Mouse (Mus musculus) adrenal gland (tissue): ENCODE measurements at regions not wholly inside any gene's neighbourhood (a gene's known extent, or its start where the extent isn't known, plus 50 kb on each side); places are given as distances from the start of the nearest gene placed in this dataset.

Experiments used
- intact Hi-C: fragments of 180-260 bp; cut with DNase I; formaldehyde crosslinking; loops from one replicate; pipeline ENCODE4 v1.15.1; 2025

GRCm38 (mm10) chr10:96308713-96309445 lies 172.5 kb downstream of the Gm5426 start:
- intact Hi-C loops = no loop called here

- intact Hi-C loops = no loop called here
Observed at GRCm38 (mm10) chr10:96309766-96310165, 173.4 kb downstream of the Gm5426 start.

GRCm38 (mm10) chr10:96325297-96325696 lies 188.9 kb downstream of the Gm5426 start:
- intact Hi-C loops = no loop called here

- intact Hi-C loops = no loop called here
Observed at GRCm38 (mm10) chr10:96330639-96331487, 194.5 kb downstream of the Gm5426 start.

- intact Hi-C loops = no loop called here
Observed at GRCm38 (mm10) chr10:96332731-96333201, 196.4 kb downstream of the Gm5426 start.

DNA sequence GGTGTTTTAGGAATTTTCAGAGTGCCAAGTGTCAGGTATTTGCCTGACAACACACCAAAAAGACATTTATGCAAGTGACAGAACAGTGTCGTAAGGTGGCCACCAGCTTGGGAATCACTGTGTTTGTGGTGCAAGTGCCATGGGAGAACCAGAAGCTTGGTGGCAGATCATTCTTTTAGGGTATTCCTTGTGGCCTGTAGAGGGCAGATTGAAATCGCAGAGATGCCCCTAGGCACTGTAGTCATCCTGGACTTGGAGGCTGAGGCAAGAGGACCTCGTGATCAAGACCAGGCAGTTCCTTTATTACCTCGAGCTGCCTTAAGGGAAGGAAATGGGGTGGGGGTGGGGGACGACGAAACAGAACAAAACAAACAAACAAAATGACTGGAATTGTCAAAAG lies 196.8 kb downstream of the Gm5426 start:
- intact Hi-C loops = no loop called here

- intact Hi-C loops = no loop called here
Observed at GRCm38 (mm10) chr10:96336271-96336670, 199.9 kb downstream of the Gm5426 start.

- intact Hi-C loops = no loop called here
Observed at GRCm38 (mm10) chr10:96337088-96337666, 200.8 kb downstream of the Gm5426 start.

GRCm38 (mm10) chr10:96337797-96338608 lies 201.6 kb downstream of the Gm5426 start:
- intact Hi-C loops = no loop called here

- intact Hi-C loops = no loop called here
Observed at GRCm38 (mm10) chr10:96338609-96338978, 202.2 kb downstream of the Gm5426 start.

GRCm38 (mm10) chr10:96342476-96342875 lies 206.1 kb downstream of the Gm5426 start:
- intact Hi-C loops = no loop called here

GRCm38 (mm10) chr10:96343666-96344065 lies 207.3 kb downstream of the Gm5426 start:
- intact Hi-C loops = no loop called here

- intact Hi-C loops = no loop called here
Observed at GRCm38 (mm10) chr10:96350692-96351091, 214.3 kb downstream of the Gm5426 start.

DNA sequence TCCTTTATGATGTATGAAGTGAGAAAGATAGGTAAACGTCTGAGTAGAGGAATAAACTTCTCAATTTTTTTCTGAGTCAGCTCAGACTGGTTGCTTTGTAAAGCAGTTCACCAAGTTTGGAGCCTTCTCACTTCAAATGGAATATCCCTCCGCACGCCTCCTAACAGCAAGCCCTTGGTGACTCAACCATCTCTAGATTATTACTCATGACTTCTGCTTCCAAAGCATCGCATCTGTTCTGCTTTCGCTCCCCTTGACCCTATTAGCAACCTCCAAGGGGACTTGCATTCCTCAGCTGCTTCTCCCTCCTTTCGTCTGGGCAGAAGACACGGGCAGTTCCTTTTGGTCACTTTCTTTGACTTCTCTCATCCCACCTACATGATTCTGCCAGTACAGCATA lies 214.9 kb downstream of the Gm5426 start:
- intact Hi-C loops = no loop called here

- intact Hi-C loops = no loop called here
Observed at GRCm38 (mm10) chr10:96356980-96357624, 220.7 kb downstream of the Gm5426 start.

- intact Hi-C loops = no loop called here
Observed at GRCm38 (mm10) chr10:96357632-96358031, 221.2 kb downstream of the Gm5426 start.

GRCm38 (mm10) chr10:96358984-96359383 lies 222.6 kb downstream of the Gm5426 start:
- intact Hi-C loops = no loop called here

GRCm38 (mm10) chr10:96362211-96362610 lies 225.8 kb downstream of the Gm5426 start:
- intact Hi-C loops = no loop called here

- intact Hi-C loops = no loop called here
Observed at GRCm38 (mm10) chr10:96363867-96364266, 227.5 kb downstream of the Gm5426 start.

GRCm38 (mm10) chr10:96365101-96365500 lies 228.7 kb downstream of the Gm5426 start:
- intact Hi-C loops = no loop called here

DNA sequence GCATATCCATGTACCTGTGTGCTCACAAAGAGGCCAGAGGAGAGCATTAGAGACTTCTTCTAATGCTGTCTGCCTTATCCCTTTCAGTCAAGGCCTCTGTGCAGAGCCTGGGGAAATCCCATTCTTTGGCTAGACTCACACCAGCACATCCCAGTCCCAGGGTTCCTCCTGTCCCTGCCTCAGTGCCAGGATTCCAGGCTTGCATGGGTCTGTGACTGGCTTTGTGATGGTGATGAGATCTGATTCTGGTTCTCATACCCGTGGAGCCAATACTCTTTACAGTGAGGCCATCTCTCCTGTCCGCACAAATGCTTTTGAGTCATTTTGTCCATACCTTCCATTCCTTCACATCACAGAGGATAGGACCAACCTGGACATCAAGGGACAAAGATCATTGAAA lies 230.5 kb downstream of the Gm5426 start:
- intact Hi-C loops = no loop called here
